Mouse (Mus musculus): ENCODE measurements around the gene Hoxc12. TPM values are rescaled to one million over a fixed set of nuclear protein-coding genes. Genes with fewer than 3 reads are reported as not detected.

The Hoxc12 gene
- polyA plus RNA-seq, 1 experiment from 2014 or later: not detected

GRCm38 (mm10) chr15:102967312-102967510, 30.7 kb downstream of the Hoxc12 start, which contains the start of gene Hoxc5:
TSS of gene Hoxc5 (plus strand) at chr15:102967443.
- no peaks in the 10 kb centered on the region for H3K4me1 ChIP-seq (ENCODE audit: control insufficient read depth, insufficient read depth, low read length)
- no peaks in the 10 kb centered on the region for H3K36me3 ChIP-seq (ENCODE audit: control insufficient read depth, insufficient read depth)
- WGBS: 4% methylated on average over 12 of the region's 12 CpGs
- no peak within 1 kb of the TSS for H3K27ac ChIP-seq (ENCODE audit: low read length)
- H3K4me3 ChIP-seq (ENCODE audit: low read length): no peak within 1 kb of the TSS
- H3K9ac ChIP-seq (ENCODE audit: low read length): no peak within 1 kb of the TSS
- no peaks in the 10 kb centered on the region for H3K9me3 ChIP-seq (replicated peaks; ENCODE audit: control insufficient read depth, low read length)
- no peak within 1 kb of the TSS for H3K4me2 ChIP-seq (ENCODE audit: low read depth, low read length)
- H3K27me3 ChIP-seq (ENCODE audit: control insufficient read depth, insufficient read depth, low read length): peaks cover 96% of the 10 kb centered on the region
- no peak for ATAC-seq (replicated peaks; ENCODE audit: extremely low read depth, insufficient read depth, low FRiP score)

GRCm38 (mm10) chr15:102967511-102968397, 31.2 kb downstream of the Hoxc12 start:
- Histone ChIP-seq H3K27ac (ENCODE audit: low read length) (no peak overlapping the region), H3K4me1 (ENCODE audit: control insufficient read depth, insufficient read depth, low read length) (no peaks in the 10 kb centered on the region), H3K4me3 (ENCODE audit: low read length) (no peak overlapping the region), H3K9me3 (replicated peaks; ENCODE audit: control insufficient read depth, low read length) (no peaks in the 10 kb centered on the region), H3K27me3 (ENCODE audit: control insufficient read depth, insufficient read depth, low read length) (peaks cover 96% of the 10 kb centered on the region), H3K4me2 (ENCODE audit: low read depth, low read length) (no peak overlapping the region), H3K9ac (ENCODE audit: low read length) (no peak overlapping the region), H3K36me3 (ENCODE audit: control insufficient read depth, insufficient read depth) (no peaks in the 10 kb centered on the region)
- 3% methylated on average over 34 of the region's 34 CpGs for WGBS
- ATAC-seq (replicated peaks; ENCODE audit: extremely low read depth, insufficient read depth, low FRiP score): no peak

GRCm38 (mm10) chr15:102969296-102969695, 32.7 kb downstream of the Hoxc12 start:
- H3K4me1 ChIP-seq (ENCODE audit: control insufficient read depth, insufficient read depth, low read length): no peaks in the 10 kb centered on the region
- peaks cover 96% of the 10 kb centered on the region for H3K27me3 ChIP-seq (ENCODE audit: control insufficient read depth, insufficient read depth, low read length)
- H3K36me3 ChIP-seq (ENCODE audit: control insufficient read depth, insufficient read depth): no peaks in the 10 kb centered on the region
- H3K9me3 ChIP-seq (replicated peaks; ENCODE audit: control insufficient read depth, low read length): no peaks in the 10 kb centered on the region
- no peak overlapping the region for H3K9ac ChIP-seq (ENCODE audit: low read length)
- H3K4me2 ChIP-seq (ENCODE audit: low read depth, low read length): no peak overlapping the region
- H3K27ac ChIP-seq (ENCODE audit: low read length): no peak overlapping the region
- 24% methylated on average over 1 of the region's 1 CpGs for WGBS
- H3K4me3 ChIP-seq (ENCODE audit: low read length): no peak overlapping the region
- ATAC-seq (replicated peaks; ENCODE audit: extremely low read depth, insufficient read depth, low FRiP score): no peak

- no peaks in the 10 kb centered on the region for H3K4me1 ChIP-seq (ENCODE audit: control insufficient read depth, insufficient read depth, low read length)
- WGBS: 2% methylated on average over 12 of the region's 12 CpGs
- H3K27me3 ChIP-seq (ENCODE audit: control insufficient read depth, insufficient read depth, low read length): peaks cover 94% of the 10 kb centered on the region
- no peaks in the 10 kb centered on the region for H3K9me3 ChIP-seq (replicated peaks; ENCODE audit: control insufficient read depth, low read length)
- no peak for ATAC-seq (replicated peaks; ENCODE audit: extremely low read depth, insufficient read depth, low FRiP score)
- H3K9ac ChIP-seq (ENCODE audit: low read length): no peak overlapping the region
- no peaks in the 10 kb centered on the region for H3K36me3 ChIP-seq (ENCODE audit: control insufficient read depth, insufficient read depth)
- no peak overlapping the region for H3K4me3 ChIP-seq (ENCODE audit: low read length)
- no peak overlapping the region for H3K4me2 ChIP-seq (ENCODE audit: low read depth, low read length)
- no peak overlapping the region for H3K27ac ChIP-seq (ENCODE audit: low read length)
Measured at GRCm38 (mm10) chr15:102970740-102971139, 34.2 kb downstream of the Hoxc12 start.

GRCm38 (mm10) chr15:102972254-102972653, 35.7 kb downstream of the Hoxc12 start:
- Histone ChIP-seq H3K27ac (ENCODE audit: low read length) (no peak overlapping the region), H3K27me3 (ENCODE audit: control insufficient read depth, insufficient read depth, low read length) (peaks cover 94% of the 10 kb centered on the region), H3K9me3 (replicated peaks; ENCODE audit: control insufficient read depth, low read length) (no peaks in the 10 kb centered on the region), H3K4me2 (ENCODE audit: low read depth, low read length) (no peak overlapping the region), H3K4me3 (ENCODE audit: low read length) (no peak overlapping the region), H3K4me1 (ENCODE audit: control insufficient read depth, insufficient read depth, low read length) (no peaks in the 10 kb centered on the region), H3K9ac (ENCODE audit: low read length) (no peak overlapping the region), H3K36me3 (ENCODE audit: control insufficient read depth, insufficient read depth) (no peaks in the 10 kb centered on the region)
- 2% methylated on average over 21 of the region's 21 CpGs for WGBS
- no peak for ATAC-seq (replicated peaks; ENCODE audit: extremely low read depth, insufficient read depth, low FRiP score)

- no peak overlapping the region for H3K27ac ChIP-seq (ENCODE audit: low read length)
Measured at GRCm38 (mm10) chr15:102972753-102973152, 36.2 kb downstream of the Hoxc12 start.

GRCm38 (mm10) chr15:102975034-102975433, 38.5 kb downstream of the Hoxc12 start:
- H3K36me3 ChIP-seq (ENCODE audit: control insufficient read depth, insufficient read depth): no peaks in the 10 kb centered on the region
- no peak overlapping the region for H3K4me3 ChIP-seq (ENCODE audit: low read length)
- H3K27me3 ChIP-seq (ENCODE audit: control insufficient read depth, insufficient read depth, low read length): peaks cover 96% of the 10 kb centered on the region
- no peak overlapping the region for H3K9ac ChIP-seq (ENCODE audit: low read length)
- no peak overlapping the region for H3K4me2 ChIP-seq (ENCODE audit: low read depth, low read length)
- no peaks in the 10 kb centered on the region for H3K4me1 ChIP-seq (ENCODE audit: control insufficient read depth, insufficient read depth, low read length)
- no peak overlapping the region for H3K27ac ChIP-seq (ENCODE audit: low read length)
- 7% methylated on average over 7 of the region's 7 CpGs for WGBS
- H3K9me3 ChIP-seq (replicated peaks; ENCODE audit: control insufficient read depth, low read length): no peaks in the 10 kb centered on the region
- no peak for ATAC-seq (replicated peaks; ENCODE audit: extremely low read depth, insufficient read depth, low FRiP score)

More at GRCm38 (mm10) chr15:102972753-102973152, 36.2 kb downstream of the Hoxc12 start:
- no peak for ATAC-seq (replicated peaks; ENCODE audit: extremely low read depth, insufficient read depth, low FRiP score)
- Histone ChIP-seq H3K4me3 (ENCODE audit: low read length) (no peak overlapping the region), H3K36me3 (ENCODE audit: control insufficient read depth, insufficient read depth) (no peaks in the 10 kb centered on the region), H3K4me1 (ENCODE audit: control insufficient read depth, insufficient read depth, low read length) (no peaks in the 10 kb centered on the region), H3K9me3 (replicated peaks; ENCODE audit: control insufficient read depth, low read length) (no peaks in the 10 kb centered on the region), H3K4me2 (ENCODE audit: low read depth, low read length) (no peak overlapping the region), H3K27me3 (ENCODE audit: control insufficient read depth, insufficient read depth, low read length) (peaks cover 94% of the 10 kb centered on the region), H3K9ac (ENCODE audit: low read length) (no peak overlapping the region)
- 3% methylated on average over 6 of the region's 6 CpGs for WGBS

- Histone ChIP-seq H3K36me3 (ENCODE audit: control insufficient read depth, insufficient read depth) (no peaks in the 10 kb centered on the region), H3K4me3 (ENCODE audit: low read length) (no peak overlapping the region), H3K27me3 (ENCODE audit: control insufficient read depth, insufficient read depth, low read length) (peaks cover 96% of the 10 kb centered on the region), H3K4me2 (ENCODE audit: low read depth, low read length) (no peak overlapping the region), H3K4me1 (ENCODE audit: control insufficient read depth, insufficient read depth, low read length) (no peaks in the 10 kb centered on the region), H3K9ac (ENCODE audit: low read length) (no peak overlapping the region), H3K27ac (ENCODE audit: low read length) (no peak overlapping the region), H3K9me3 (replicated peaks; ENCODE audit: control insufficient read depth, low read length) (no peaks in the 10 kb centered on the region)
- no peak for ATAC-seq (replicated peaks; ENCODE audit: extremely low read depth, insufficient read depth, low FRiP score)
- WGBS: 1% methylated on average over 21 of the region's 21 CpGs
Measured at GRCm38 (mm10) chr15:102975688-102976111, 39.1 kb downstream of the Hoxc12 start.

GRCm38 (mm10) chr15:102976171-102976570, 39.6 kb downstream of the Hoxc12 start, which contains the start of gene Hoxc9:
TSS of gene Hoxc9 (plus strand) at chr15:102976439.
- under 1% methylated on average over 19 of the region's 20 CpGs for WGBS
- Histone ChIP-seq H3K27ac (ENCODE audit: low read length) (no peak within 1 kb of the TSS), H3K9me3 (replicated peaks; ENCODE audit: control insufficient read depth, low read length) (no peaks in the 10 kb centered on the region), H3K4me2 (ENCODE audit: low read depth, low read length) (peak within 1 kb of the TSS; percentile 50), H3K9ac (ENCODE audit: low read length) (no peak within 1 kb of the TSS; the same call in 1 of the 2 replicates), H3K36me3 (ENCODE audit: control insufficient read depth, insufficient read depth) (no peaks in the 10 kb centered on the region), H3K4me1 (ENCODE audit: control insufficient read depth, insufficient read depth, low read length) (no peaks in the 10 kb centered on the region), H3K4me3 (ENCODE audit: low read length) (peak within 1 kb of the TSS; percentile 39), H3K27me3 (ENCODE audit: control insufficient read depth, insufficient read depth, low read length) (peaks cover 96% of the 10 kb centered on the region)
- ATAC-seq (replicated peaks; ENCODE audit: extremely low read depth, insufficient read depth, low FRiP score): no peak
